Mouse (Mus musculus) G1E (cell line): Measurements from ENCODE around the gene Egfem1. TPM values are rescaled to one million over a fixed set of nuclear protein-coding genes. Genes with fewer than 3 reads are reported as not detected.

Source experiments
- ATAC-seq: 2 replicates; pipeline ENCODE4 v1.8.0; 2016; ENCODE audit warnings: mild to moderate bottlenecking; ENCODE audit not compliant: insufficient number of reproducible peaks, poor library complexity, low FRiP score, severe bottlenecking; ENCODE audit errors: extremely low read depth
- DNase-seq: peaks from one replicate; pipeline ENCODE4 v3.0.0; 2012; ENCODE audit warnings: low spot score
- H3K27me3 ChIP-seq: 2 replicates; pipeline ENCODE4 v1.6.1; 2012; ENCODE audit warnings: mild to moderate bottlenecking, low read length, inconsistent platforms; ENCODE audit not compliant: insufficient read depth
- H3K36me3 ChIP-seq: replicated peaks from 2 replicates; pipeline ENCODE3; 2012; ENCODE audit warnings: mild to moderate bottlenecking, inconsistent platforms
- H3K4me1 ChIP-seq: 2 replicates; pipeline ENCODE4 v1.6.1; 2012; ENCODE audit warnings: low read depth, low read length, inconsistent platforms, mixed read lengths; ENCODE audit not compliant: insufficient read depth
- H3K4me3 ChIP-seq: 2 replicates; pipeline ENCODE4 v1.5.1; 2012; ENCODE audit warnings: low read depth, mild to moderate bottlenecking, inconsistent platforms, low read length, moderate library complexity, mixed read lengths
- H3K9me3 ChIP-seq: replicated peaks from 2 replicates; pipeline ENCODE4 v1.6.1; 2012; ENCODE audit warnings: inconsistent platforms
- CTCF ChIP-seq: IDR thresholded peaks from 2 replicates; pipeline ENCODE4 v1.5.1; 2012; ENCODE audit warnings: low read depth, low read length, inconsistent platforms, mixed read lengths
- GATA1 ChIP-seq: IDR thresholded peaks from 2 replicates; pipeline ENCODE4 v1.6.1; 2012; ENCODE audit warnings: borderline replicate concordance, low read length, inconsistent platforms, mixed read lengths
- GATA2 ChIP-seq: IDR thresholded peaks from 2 replicates; pipeline ENCODE4 v1.6.1; 2012; ENCODE audit warnings: low read depth, low read length, inconsistent platforms, borderline replicate concordance
- POLR2AphosphoS5 ChIP-seq: IDR thresholded peaks from 2 replicates; pipeline ENCODE4 v1.6.1; 2012; ENCODE audit warnings: low read depth, low read length, inconsistent platforms; ENCODE audit not compliant: insufficient replicate concordance
- TAL1 ChIP-seq: conservative IDR thresholded peaks from 2 replicates; pipeline ENCODE4 v1.6.1; 2012; ENCODE audit warnings: low read depth, low read length, inconsistent platforms, mixed read lengths
- polyA plus RNA-seq: library from polyadenylated mRNA; stranded (reverse); fragments of >175 nt; gene quantifications from 2 replicates; pipeline ENCODE4 v1.2.3, GENCODE M21; 2012
- total RNA-seq, 2 experiments: library from RNA; stranded (forward) in 1 of 2; stranded (reverse) in 1 of 2; fragments of 200-1000 nt in 1 of 2; fragments of >200 nt in 1 of 2; fragmentation: Nextera tagmentation in 1 of 2; gene quantifications; 2 replicates each; pipeline ENCODE4 v1.2.3; 2014 to 2017

Egfem1 gene
- total and polyA plus RNA-seq, 3 experiments: 0.22 TPM; not detected in 2

- TF ChIP-seq CTCF (no peak), GATA1 (no peak), POLR2AphosphoS5 (no peak), GATA2 (no peak), TAL1 (no peak)
- H3K4me3 ChIP-seq: no peak overlapping the region
Measured at GRCm38 (mm10) chr3:29098467-29098866, 16.6 kb downstream of the Egfem1 start.

GRCm38 (mm10) chr3:29106016-29106723, 24.3 kb downstream of the Egfem1 start:
- ATAC-seq: no peak
- no peak for DNase-seq
- no peaks in the 10 kb centered on the region for H3K4me1 ChIP-seq
- no peak overlapping the region for H3K4me3 ChIP-seq
- no peak for TF ChIP-seq POLR2AphosphoS5
- no peak for TF ChIP-seq GATA1
- TF ChIP-seq GATA2: no peak
- TF ChIP-seq TAL1: no peak
- no peak for TF ChIP-seq CTCF
- no peaks in the 10 kb centered on the region for H3K27me3 ChIP-seq
- H3K9me3 ChIP-seq: no peaks in the 10 kb centered on the region
- H3K36me3 ChIP-seq: no peaks in the 10 kb centered on the region

More at GRCm38 (mm10) chr3:29098467-29098866, 16.6 kb downstream of the Egfem1 start:
- H3K27me3 ChIP-seq: no peaks in the 10 kb centered on the region
- no peaks in the 10 kb centered on the region for H3K36me3 ChIP-seq
- no peak for DNase-seq
- ATAC-seq: no peak
- H3K4me1 ChIP-seq: no peaks in the 10 kb centered on the region
- H3K9me3 ChIP-seq: no peaks in the 10 kb centered on the region

DNA sequence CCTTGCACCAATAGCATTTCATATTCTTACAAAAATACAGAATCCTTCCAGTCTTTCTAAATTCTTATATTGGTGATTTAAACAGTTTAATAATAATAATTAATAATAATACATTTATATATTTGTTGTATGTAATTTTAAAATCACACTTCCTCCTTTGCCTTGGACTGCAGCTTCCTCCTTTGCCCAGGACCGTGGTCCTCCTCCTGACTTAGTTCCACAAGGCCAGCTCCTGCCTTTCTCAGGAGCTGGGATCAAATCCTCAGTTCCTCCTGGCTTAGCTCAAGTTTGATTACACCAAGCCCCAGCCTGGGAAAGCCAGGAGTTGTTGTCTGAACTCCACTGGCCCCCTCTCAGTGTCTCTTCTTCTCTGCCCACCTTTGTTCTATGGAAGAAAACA, 25.3 kb downstream of the Egfem1 start:
- no peak overlapping the region for H3K4me3 ChIP-seq
- no peaks in the 10 kb centered on the region for H3K36me3 ChIP-seq
- no peak for TF ChIP-seq CTCF
- TF ChIP-seq TAL1: no peak
- no peak for TF ChIP-seq POLR2AphosphoS5
- no peak for TF ChIP-seq GATA1
- TF ChIP-seq GATA2: no peak
- no peaks in the 10 kb centered on the region for H3K4me1 ChIP-seq
- no peak for ATAC-seq
- no peak for DNase-seq
- no peaks in the 10 kb centered on the region for H3K9me3 ChIP-seq
- no peaks in the 10 kb centered on the region for H3K27me3 ChIP-seq

GRCm38 (mm10) chr3:29110321-29110720, 28.5 kb downstream of the Egfem1 start:
- Histone ChIP-seq H3K36me3 (no peaks in the 10 kb centered on the region), H3K4me1 (no peaks in the 10 kb centered on the region), H3K9me3 (no peaks in the 10 kb centered on the region), H3K4me3 (no peak overlapping the region), H3K27me3 (no peaks in the 10 kb centered on the region)
- DNase-seq (no peak), ATAC-seq (no peak)
- TF ChIP-seq CTCF: no peak
- TF ChIP-seq GATA1: no peak
- no peak for TF ChIP-seq TAL1
- no peak for TF ChIP-seq POLR2AphosphoS5
- TF ChIP-seq GATA2: no peak

- no peak for TF ChIP-seq GATA1
- TF ChIP-seq CTCF: no peak
- no peak for TF ChIP-seq GATA2
- H3K4me1 ChIP-seq: no peaks in the 10 kb centered on the region
- ATAC-seq (no peak), DNase-seq (no peak)
- no peak overlapping the region for H3K4me3 ChIP-seq
- no peaks in the 10 kb centered on the region for H3K27me3 ChIP-seq
- no peaks in the 10 kb centered on the region for H3K36me3 ChIP-seq
- no peaks in the 10 kb centered on the region for H3K9me3 ChIP-seq
Measured at GRCm38 (mm10) chr3:29114517-29114916, 32.7 kb downstream of the Egfem1 start.

DNA sequence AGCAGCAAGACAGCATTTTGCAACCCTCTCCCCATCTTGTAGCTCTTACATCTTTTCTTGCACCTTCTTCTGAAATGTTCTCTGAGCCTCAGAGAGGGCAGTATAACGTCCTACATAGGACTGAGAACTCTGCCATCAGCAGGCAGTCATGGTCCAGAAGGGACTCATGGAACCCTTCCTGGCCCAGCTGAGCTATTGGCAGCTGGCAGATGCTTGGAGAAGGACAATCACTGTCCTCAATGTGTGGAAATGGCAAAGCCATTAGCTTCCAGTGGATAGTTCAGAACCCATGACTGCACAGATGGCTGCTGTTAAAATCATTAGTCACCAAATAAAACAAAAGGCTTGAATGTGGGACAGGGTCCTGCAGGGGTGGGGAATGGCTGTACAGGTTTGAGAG, 35.6 kb downstream of the Egfem1 start:
- Histone ChIP-seq H3K27me3 (no peaks in the 10 kb centered on the region), H3K4me3 (no peak overlapping the region), H3K4me1 (no peaks in the 10 kb centered on the region), H3K36me3 (no peaks in the 10 kb centered on the region), H3K9me3 (no peaks in the 10 kb centered on the region)
- TF ChIP-seq CTCF (no peak), GATA2 (no peak), TAL1 (no peak), POLR2AphosphoS5 (no peak), GATA1 (no peak)
- DNase-seq (no peak), ATAC-seq (no peak)
